Mouse (Mus musculus) kidney, postnatal 0 days (tissue): Measurements from ENCODE around the gene Zfp672. TPM values are rescaled to one million over a fixed set of nuclear protein-coding genes. Genes with fewer than 3 reads are reported as not detected.
A peak's percentile ranks its signal among the peaks of the same experiment; 100 is the strongest.

Experiments used
- ATAC-seq: fragments of 200-750 bp; cut with Nextera tagmentation; replicated peaks from 2 replicates; pipeline ENCODE4 v1.8.0; 2017; ENCODE audit warnings: low read depth, moderate number of reproducible peaks, moderate TSS enrichment, moderate library complexity; ENCODE audit not compliant: low FRiP score
- DNase-seq: peaks from one replicate; pipeline ENCODE4 v3.0.0-alpha.2; 2016; ENCODE audit warnings: low spot score
- H3K27ac ChIP-seq: fragments of 300-500 bp; sonication (generic); 2 replicates; pipeline ENCODE4 v1.5.1; 2014; ENCODE audit warnings: mild to moderate bottlenecking
- H3K27me3 ChIP-seq: fragments of 300-500 bp; sonication (generic); 2 replicates; pipeline ENCODE4 v1.6.1; 2014; ENCODE audit warnings: low read length, mixed read lengths; ENCODE audit not compliant: insufficient read depth
- H3K36me3 ChIP-seq: fragments of 300-500 bp; sonication (generic); 2 replicates; pipeline ENCODE4 v1.6.1; 2014; ENCODE audit warnings: low read length, mixed read lengths; ENCODE audit not compliant: insufficient read depth
- H3K4me1 ChIP-seq: fragments of 300-500 bp; sonication (generic); replicated peaks from 2 replicates; pipeline ENCODE4 v1.6.1; 2014; ENCODE audit warnings: antibody characterized with exemption, low read length, mixed read lengths; ENCODE audit not compliant: insufficient read depth
- H3K4me2 ChIP-seq: fragments of 300-500 bp; sonication (generic); 2 replicates; pipeline ENCODE4 v1.6.1; 2014; ENCODE audit warnings: mild to moderate bottlenecking, low read length, moderate library complexity, mixed read lengths
- H3K4me3 ChIP-seq: fragments of 300-500 bp; sonication (generic); replicated peaks from 2 replicates; pipeline ENCODE4 v1.5.1; 2014; ENCODE audit warnings: low read depth, low read length
- H3K9ac ChIP-seq: fragments of 300-500 bp; sonication (generic); 2 replicates; pipeline ENCODE4 v1.6.1; 2014; ENCODE audit warnings: low read depth, low read length
- H3K9me3 ChIP-seq: fragments of 300-500 bp; sonication (generic); replicated peaks from 2 replicates; pipeline ENCODE4 v1.6.1; 2016; ENCODE audit warnings: low read length, inconsistent platforms, mixed read lengths
- CTCF ChIP-seq: IDR thresholded peaks from 2 replicates; pipeline ENCODE4 v1.5.1; 2016; ENCODE audit warnings: antibody characterized with exemption, low read depth, mild to moderate bottlenecking, moderate library complexity
- WGBS: fragments of 180-500 bp; shearing (Covaris S2); extraction: QIAGEN DNeasy Blood & Tissue Kit; methylation state at CpG from one replicate; pipeline ENCODE4 v1.1.7; 2014; 5-methylcytosine and 5-hydroxymethylcytosine counted together
- polyA plus RNA-seq: library from polyadenylated mRNA; unstranded; fragments of >200 nt; fragmentation: Nextera tagmentation; extraction: Ambion mirVana; gene quantifications from 2 replicates; pipeline ENCODE4 v1.2.1, GENCODE M21; 2015

Zfp672 gene
- polyA plus RNA-seq, 1 experiment from 2014 or later: 66.3 TPM

- Histone ChIP-seq H3K27me3 (no peaks in the 10 kb centered on the region), H3K9ac (no peak overlapping the region), H3K4me1 (no peaks in the 10 kb centered on the region; the same call in 1 of the 2 replicates), H3K9me3 (no peaks in the 10 kb centered on the region), H3K4me3 (no peak overlapping the region), H3K36me3 (peaks cover 5% of the 10 kb centered on the region; the same call in 1 of the 2 replicates), H3K4me2 (no peak overlapping the region), H3K27ac (no peak overlapping the region)
- WGBS: 75% methylated on average over 28 of the region's 28 CpGs
- no peak for TF ChIP-seq CTCF
- no peak for DNase-seq
- no peak for ATAC-seq
Measured at GRCm38 (mm10) chr11:58316768-58317390, 13.3 kb downstream of the Zfp672 start.

- Histone ChIP-seq H3K9me3 (no peaks in the 10 kb centered on the region), H3K4me3 (no peak overlapping the region), H3K36me3 (peaks cover 5% of the 10 kb centered on the region; the same call in 1 of the 2 replicates), H3K9ac (no peak overlapping the region), H3K27ac (no peak overlapping the region), H3K4me2 (no peak overlapping the region), H3K27me3 (no peaks in the 10 kb centered on the region), H3K4me1 (no peaks in the 10 kb centered on the region)
- WGBS: 87% methylated on average over 17 of the region's 17 CpGs
- TF ChIP-seq CTCF: no peak
- no peak for DNase-seq
- ATAC-seq: no peak
Measured at GRCm38 (mm10) chr11:58316344-58316743, 13.8 kb downstream of the Zfp672 start.

GRCm38 (mm10) chr11:58315536-58316168, 14.5 kb downstream of the Zfp672 start:
- no peak for ATAC-seq
- H3K27ac ChIP-seq: no peak overlapping the region
- DNase-seq: no peak
- H3K36me3 ChIP-seq: peaks cover 5% of the 10 kb centered on the region; the same call in 1 of the 2 replicates
- no peak for TF ChIP-seq CTCF
- no peak overlapping the region for H3K4me2 ChIP-seq
- no peak overlapping the region for H3K4me3 ChIP-seq
- no peaks in the 10 kb centered on the region for H3K9me3 ChIP-seq
- H3K9ac ChIP-seq: no peak overlapping the region
- H3K27me3 ChIP-seq: no peaks in the 10 kb centered on the region
- no peaks in the 10 kb centered on the region for H3K4me1 ChIP-seq
- 93% methylated on average over 5 of the region's 5 CpGs for WGBS

- no peak overlapping the region for H3K4me3 ChIP-seq
- H3K9me3 ChIP-seq: no peaks in the 10 kb centered on the region
- H3K36me3 ChIP-seq: peaks cover 3% of the 10 kb centered on the region; the same call in 1 of the 2 replicates
- no peaks in the 10 kb centered on the region for H3K27me3 ChIP-seq
- H3K4me1 ChIP-seq: no peaks in the 10 kb centered on the region
- 86% methylated on average over 6 of the region's 6 CpGs for WGBS
- ATAC-seq (no peak), DNase-seq (no peak)
- no peak overlapping the region for H3K27ac ChIP-seq
- H3K4me2 ChIP-seq: no peak overlapping the region
- no peak for TF ChIP-seq CTCF
- H3K9ac ChIP-seq: no peak overlapping the region
Measured at GRCm38 (mm10) chr11:58314069-58314468, 16.1 kb downstream of the Zfp672 start.

- H3K9ac ChIP-seq: no peak overlapping the region
- no peak overlapping the region for H3K4me3 ChIP-seq
- 92% methylated on average over 9 of the region's 9 CpGs for WGBS
- peaks cover 10% of the 10 kb centered on the region for H3K4me1 ChIP-seq
- no peaks in the 10 kb centered on the region for H3K9me3 ChIP-seq
- TF ChIP-seq CTCF: no peak
- no peak overlapping the region for H3K27ac ChIP-seq
- no peaks in the 10 kb centered on the region for H3K27me3 ChIP-seq
- H3K36me3 ChIP-seq: no peaks in the 10 kb centered on the region
- no peak for DNase-seq
- no peak for ATAC-seq
- H3K4me2 ChIP-seq: no peak overlapping the region
Measured at GRCm38 (mm10) chr11:58308661-58309060, 21.5 kb downstream of the Zfp672 start.

- Histone ChIP-seq H3K4me2 (peak overlapping the region; percentile 84), H3K4me1 (peaks cover 10% of the 10 kb centered on the region), H3K9me3 (no peaks in the 10 kb centered on the region), H3K36me3 (no peaks in the 10 kb centered on the region), H3K9ac (peak overlapping the region; percentile 54), H3K27ac (peak overlapping the region; percentile 84), H3K27me3 (no peaks in the 10 kb centered on the region), H3K4me3 (peak overlapping the region; percentile 38)
- ATAC-seq (peak; percentile 83), DNase-seq (peak; percentile 58)
- TF ChIP-seq CTCF: peak; percentile 43
- WGBS: under 1% methylated on average over 40 of the region's 42 CpGs
Measured at GRCm38 (mm10) chr11:58307411-58308080, 22.6 kb downstream of the Zfp672 start.
